Mouse (Mus musculus) CH12.LX (cell line): ENCODE measurements around the gene Stk39. TPM values are rescaled to one million over a fixed set of nuclear protein-coding genes. Genes with fewer than 3 reads are reported as not detected.

Experiments
- DNase-seq: peaks from one replicate; pipeline ENCODE4 v3.0.0-alpha.2; 2013; ENCODE audit errors: extremely low read depth
- H3K27ac ChIP-seq: 2 replicates; pipeline ENCODE4 v1.5.1; 2012; ENCODE audit warnings: low read depth, mild to moderate bottlenecking, control low read depth, moderate library complexity; ENCODE audit not compliant: insufficient read depth
- H3K27me3 ChIP-seq: replicated peaks from 2 replicates; pipeline ENCODE3; 2012; ENCODE audit warnings: inconsistent platforms
- H3K36me3 ChIP-seq, 2 experiments: replicated peaks in 1 of 2; 2 replicates each; pipeline versions ENCODE3 to v1.6.1; 2012; ENCODE audit warnings: inconsistent platforms in 1 of 2, low read length in 1 of 2, mild to moderate bottlenecking in 1 of 2, mixed read lengths in 1 of 2, moderate library complexity in 1 of 2; ENCODE audit not compliant: control insufficient read depth in 1 of 2, insufficient read depth in 1 of 2
- H3K4me1 ChIP-seq, 2 experiments: 2 replicates each; pipeline ENCODE4 v1.6.1; 2012; ENCODE audit warnings: inconsistent platforms in 1 of 2, moderate library complexity in 1 of 2; ENCODE audit not compliant: insufficient read depth in 2 of 2, control insufficient read depth in 1 of 2
- H3K4me2 ChIP-seq: 2 replicates; pipeline ENCODE4 v1.6.1; 2012; ENCODE audit warnings: low read depth, mild to moderate bottlenecking, control low read depth; ENCODE audit not compliant: poor library complexity, insufficient read depth, severe bottlenecking
- H3K4me3 ChIP-seq, 3 experiments: fragments of 150-350 bp in 1 of 3; sonication (generic) in 1 of 3; replicated peaks in 1 of 3; 2 replicates each; pipeline versions ENCODE3 to v1.5.1; 2011 to 2012; ENCODE audit warnings: low read depth in 2 of 3, low read length in 2 of 3, mild to moderate bottlenecking in 2 of 3, moderate library complexity in 2 of 3, control low read depth in 1 of 3, improper control_type of control experiment in 1 of 3, inconsistent platforms in 1 of 3, mixed read lengths in 1 of 3; ENCODE audit not compliant: poor library complexity in 1 of 3
- H3K79me2 ChIP-seq: replicated peaks from 2 replicates; pipeline ENCODE4 v1.6.1; 2012; ENCODE audit warnings: mild to moderate bottlenecking, moderate library complexity; ENCODE audit not compliant: control insufficient read depth, poor library complexity, insufficient read depth, severe bottlenecking; ENCODE audit errors: extremely low read depth
- H3K9ac ChIP-seq: 2 replicates; pipeline ENCODE4 v1.6.1; 2012; ENCODE audit warnings: low read depth, mild to moderate bottlenecking, control low read depth, moderate library complexity; ENCODE audit not compliant: insufficient read depth
- H3K9me3 ChIP-seq: replicated peaks from 2 replicates; pipeline ENCODE3; 2012; ENCODE audit warnings: low read length, inconsistent platforms, mixed read lengths
- BHLHE40 ChIP-seq: IDR thresholded peaks from 2 replicates; pipeline ENCODE4 v1.6.1; 2011; ENCODE audit warnings: mild to moderate bottlenecking, low read depth, low read length, improper control_type of control experiment
- CHD1 ChIP-seq: IDR thresholded peaks from 2 replicates; pipeline ENCODE4 v1.6.1; 2012; ENCODE audit warnings: low read depth, low read length, improper control_type of control experiment, inconsistent platforms
- E2F4 ChIP-seq: IDR thresholded peaks from 2 replicates; pipeline ENCODE4 v1.6.1; 2011; ENCODE audit warnings: low read depth, low read length, improper control_type of control experiment; ENCODE audit not compliant: insufficient replicate concordance
- ELF1 ChIP-seq: IDR thresholded peaks from 2 replicates; pipeline ENCODE4 v1.6.1; 2014; ENCODE audit warnings: low read depth, mild to moderate bottlenecking, inconsistent platforms, low read length, improper control_type of control experiment
- EP300 ChIP-seq: IDR thresholded peaks from 2 replicates; pipeline ENCODE4 v1.6.1; 2011; ENCODE audit warnings: low read length, improper control_type of control experiment
- GABPA ChIP-seq: IDR thresholded peaks from 2 replicates; pipeline ENCODE4 v1.6.1; 2012; ENCODE audit warnings: low read depth, low read length, improper control_type of control experiment, inconsistent platforms; ENCODE audit not compliant: insufficient replicate concordance
- JUN ChIP-seq: IDR thresholded peaks from 2 replicates; pipeline ENCODE4 v1.6.1; 2011; ENCODE audit warnings: low read depth, mild to moderate bottlenecking, low read length, improper control_type of control experiment, moderate library complexity; ENCODE audit not compliant: insufficient read depth
- KAT2A ChIP-seq: IDR thresholded peaks from 2 replicates; pipeline ENCODE4 v1.6.1; 2012; ENCODE audit warnings: low read length, improper control_type of control experiment, inconsistent platforms; ENCODE audit not compliant: insufficient replicate concordance
- MAX ChIP-seq: IDR thresholded peaks from 2 replicates; pipeline ENCODE4 v1.6.1; 2011; ENCODE audit warnings: low read length, improper control_type of control experiment
- MEF2A ChIP-seq: IDR thresholded peaks from 2 replicates; pipeline ENCODE4 v1.6.1; 2014; ENCODE audit warnings: low read depth, mild to moderate bottlenecking, inconsistent platforms, low read length, improper control_type of control experiment, borderline replicate concordance
- MXI1 ChIP-seq: IDR thresholded peaks from 2 replicates; pipeline ENCODE4 v1.6.1; 2011; ENCODE audit warnings: mild to moderate bottlenecking, low read depth, low read length, improper control_type of control experiment
- MYC ChIP-seq: IDR thresholded peaks from 2 replicates; pipeline ENCODE4 v1.6.1; 2011; ENCODE audit warnings: low read depth, mild to moderate bottlenecking, improper control_type of control experiment, low read length
- NELFE ChIP-seq: IDR thresholded peaks from 2 replicates; pipeline ENCODE4 v1.6.1; 2011; ENCODE audit warnings: low read depth, low read length, improper control_type of control experiment
- POLR2A ChIP-seq: IDR thresholded peaks from 2 replicates; pipeline ENCODE4 v1.6.1; 2011; ENCODE audit warnings: low read depth, mild to moderate bottlenecking, improper control_type of control experiment, low read length
- SIN3A ChIP-seq: IDR thresholded peaks from 2 replicates; pipeline ENCODE4 v1.6.1; 2012; ENCODE audit warnings: low read length, improper control_type of control experiment, inconsistent platforms
- TBP ChIP-seq: conservative IDR thresholded peaks from 2 replicates; pipeline ENCODE4 v1.6.1; 2011; ENCODE audit warnings: low read depth, low read length, improper control_type of control experiment
- USF1 ChIP-seq: IDR thresholded peaks from 2 replicates; pipeline ENCODE4 v1.6.1; 2014; ENCODE audit warnings: low read depth, mild to moderate bottlenecking, inconsistent platforms, low read length, improper control_type of control experiment
- USF2 ChIP-seq: conservative IDR thresholded peaks from 2 replicates; pipeline ENCODE4 v1.6.1; 2011; ENCODE audit warnings: low read depth, low read length, improper control_type of control experiment
- ZC3H11A ChIP-seq: IDR thresholded peaks from 2 replicates; pipeline ENCODE4 v1.6.1; 2012; ENCODE audit warnings: low read depth, mild to moderate bottlenecking, inconsistent platforms, low read length, improper control_type of control experiment
- ZKSCAN1 ChIP-seq: IDR thresholded peaks from 2 replicates; pipeline ENCODE4 v1.6.1; 2012; ENCODE audit warnings: low read depth, inconsistent platforms, low read length, improper control_type of control experiment, borderline replicate concordance
- ZNF384 ChIP-seq: IDR thresholded peaks from 2 replicates; pipeline ENCODE4 v1.6.1; 2012; ENCODE audit warnings: low read depth, low read length, improper control_type of control experiment, inconsistent platforms
- dilution Hi-C: fragments of 300-500 bp; cut with MboI; formaldehyde crosslinking; loops from 2 replicates; pipeline ENCODE4 v1.14.3; 2020; ENCODE audit warnings: low sequenced_read_pairs; ENCODE audit not compliant: extremely low pct_unique_long_range_greater_than_20kb, extremely low pct_ligation_motif_present
- in situ Hi-C: fragments of 300-500 bp; cut with MboI; formaldehyde crosslinking; loops from 3 replicates; pipeline ENCODE4 v1.14.3; 2019; ENCODE audit warnings: low sequenced_read_pairs, low pct_ligation_motif_present, low pct_unique_long_range_greater_than_20kb, mixed read lengths
- polyA plus RNA-seq: library from polyadenylated mRNA; unstranded; fragments of >175 nt; gene quantifications from 2 replicates; pipeline ENCODE4 v1.2.1, GENCODE M21; 2012; ENCODE audit warnings: low read depth; ENCODE audit not compliant: insufficient read length
- total RNA-seq, 2 experiments: library from RNA; depleted of rRNA; stranded (reverse); fragments of 300-350 nt in 1 of 2; fragments of >200 nt in 1 of 2; gene quantifications; 2 replicates each; pipeline ENCODE4 v1.2.3; 2012 to 2014

Gene Stk39
- total and polyA plus RNA-seq, 3 experiments, result not detected

DNA sequence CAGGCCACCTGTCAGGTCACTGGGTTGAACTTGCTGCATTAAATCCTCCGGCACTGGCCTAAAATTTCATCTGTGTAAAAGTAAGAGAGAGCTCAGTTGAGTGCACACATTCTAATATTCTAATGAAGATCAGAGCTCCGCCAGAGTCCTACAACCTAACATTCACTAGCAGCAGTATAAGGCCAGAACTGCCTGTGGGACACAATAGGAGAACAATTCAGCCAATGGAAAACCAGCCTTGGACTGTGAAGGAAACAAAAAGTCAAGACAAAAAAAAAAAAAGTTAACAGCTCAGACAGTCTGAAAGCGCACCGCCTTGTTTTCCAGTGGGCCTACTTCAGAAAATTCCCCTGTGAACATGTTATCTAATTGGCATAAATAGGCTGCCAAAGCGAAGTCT is 137.1 kb downstream of the Stk39 start:
- H3K79me2 ChIP-seq, result no peaks in the 10 kb centered on the region
- H3K4me3 ChIP-seq, result no peak overlapping the region
- no peak overlapping the region for H3K27ac ChIP-seq
- dilution Hi-C loops (no loop called here), in situ Hi-C loops (no loop called here)
- TF ChIP-seq E2F4 (no peak), MEF2A (no peak)
- DNase-seq, result no peak
- H3K9me3 ChIP-seq, result peaks cover 72% of the 10 kb centered on the region
- H3K27me3 ChIP-seq, result no peaks in the 10 kb centered on the region
- no peaks in the 10 kb centered on the region for H3K4me1 ChIP-seq
- H3K36me3 ChIP-seq, result no peaks in the 10 kb centered on the region
- H3K4me2 ChIP-seq, result no peak overlapping the region
- no peak overlapping the region for H3K9ac ChIP-seq

DNA sequence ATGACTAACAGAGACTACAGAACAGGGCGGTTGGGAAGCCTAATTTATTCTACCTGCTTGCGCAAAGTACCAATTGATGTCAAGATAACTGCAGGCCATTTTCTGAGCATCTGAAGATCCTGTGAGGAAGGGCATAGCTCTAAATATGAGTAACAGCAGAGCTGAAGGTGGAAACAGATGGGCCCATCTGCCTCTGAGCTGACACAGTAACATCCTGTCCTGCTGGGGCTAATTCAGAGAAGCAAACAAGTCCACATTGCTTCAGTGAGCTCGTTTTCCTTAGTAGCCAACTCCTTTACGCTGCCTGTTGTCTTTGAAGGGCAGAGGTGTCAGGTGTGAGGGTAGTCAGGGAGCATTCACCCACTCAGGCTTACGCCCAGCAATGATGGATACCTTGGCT is 146.8 kb downstream of the Stk39 start:
- no peaks in the 10 kb centered on the region for H3K79me2 ChIP-seq
- no peak overlapping the region for H3K27ac ChIP-seq
- H3K9ac ChIP-seq, result no peak overlapping the region
- no peak overlapping the region for H3K4me2 ChIP-seq
- no peaks in the 10 kb centered on the region for H3K36me3 ChIP-seq
- H3K27me3 ChIP-seq, result no peaks in the 10 kb centered on the region
- peaks cover 63% of the 10 kb centered on the region for H3K9me3 ChIP-seq
- no peak for DNase-seq
- TF ChIP-seq JUN, result no peak
- TF ChIP-seq USF1, result no peak
- no peak for TF ChIP-seq POLR2A
- TF ChIP-seq MYC, result no peak
- no peak for TF ChIP-seq ZKSCAN1
- TF ChIP-seq MEF2A, result no peak
- TF ChIP-seq MXI1, result no peak
- TF ChIP-seq ELF1, result no peak
- no peak for TF ChIP-seq KAT2A
- TF ChIP-seq TBP, result no peak
- no peak for TF ChIP-seq ZC3H11A
- TF ChIP-seq NELFE, result no peak
- TF ChIP-seq MAX, result no peak
- TF ChIP-seq SIN3A, result no peak
- no peak for TF ChIP-seq GABPA
- no peak for TF ChIP-seq CHD1
- no peak for TF ChIP-seq EP300
- TF ChIP-seq BHLHE40, result no peak
- no peak for TF ChIP-seq ZNF384
- TF ChIP-seq USF2, result no peak
- dilution Hi-C loops (no loop called here), in situ Hi-C loops (no loop called here)
- H3K4me1 ChIP-seq, result no peaks in the 10 kb centered on the region
- H3K4me3 ChIP-seq, result no peak overlapping the region
